Mouse (Mus musculus) Patski (cell line): ENCODE results near the gene Ppp2ca. TPM values are rescaled to one million over a fixed set of nuclear protein-coding genes. Genes with fewer than 3 reads are reported as not detected.

ENCODE experiments used
- ATAC-seq: fragments of 100-300 bp; one replicate; pipeline ENCODE4 v1.8.0; 2021
- CTCF ChIA-PET: fragments of 350-600 bp; sonication (Branson Sonifier 250); formaldehyde crosslinking; loops from one replicate; lab custom pipeline; 2022; ENCODE audit warnings: inconsistent platforms; lab: Charles Lee
- POLR2A ChIA-PET: fragments of 350-600 bp; sonication (Branson Sonifier 250); formaldehyde crosslinking; loops from one replicate; lab custom pipeline; 2022; ENCODE audit warnings: antibody characterized with exemption, inconsistent platforms; lab: Charles Lee
- DNase-seq: peaks from one replicate; pipeline ENCODE4 v3.0.0-alpha.2; 2011; ENCODE audit warnings: low read depth, low spot score
- H3K27me3 ChIP-seq: fragments of 371-371 bp; one replicate; pipeline ENCODE4 v1.5.1; 2021
- CTCF ChIP-seq: fragments of 100-300 bp; IDR thresholded peaks from one replicate; pipeline ENCODE4 v1.5.1; 2021
- in situ Hi-C: fragments of 300-500 bp; cut with MboI; formaldehyde crosslinking; loops from 3 replicates; pipeline ENCODE4 v1.11.1; 2018; ENCODE audit warnings: low pct_unique_long_range_greater_than_20kb, mixed read lengths
- polyA plus RNA-seq: library from polyadenylated mRNA; unstranded; gene quantifications from one replicate; pipeline ENCODE4 v1.2.3, GENCODE M21; 2021

Ppp2ca gene
- polyA plus RNA-seq, 1 experiment from 2014 or later: 78.7 TPM

DNA sequence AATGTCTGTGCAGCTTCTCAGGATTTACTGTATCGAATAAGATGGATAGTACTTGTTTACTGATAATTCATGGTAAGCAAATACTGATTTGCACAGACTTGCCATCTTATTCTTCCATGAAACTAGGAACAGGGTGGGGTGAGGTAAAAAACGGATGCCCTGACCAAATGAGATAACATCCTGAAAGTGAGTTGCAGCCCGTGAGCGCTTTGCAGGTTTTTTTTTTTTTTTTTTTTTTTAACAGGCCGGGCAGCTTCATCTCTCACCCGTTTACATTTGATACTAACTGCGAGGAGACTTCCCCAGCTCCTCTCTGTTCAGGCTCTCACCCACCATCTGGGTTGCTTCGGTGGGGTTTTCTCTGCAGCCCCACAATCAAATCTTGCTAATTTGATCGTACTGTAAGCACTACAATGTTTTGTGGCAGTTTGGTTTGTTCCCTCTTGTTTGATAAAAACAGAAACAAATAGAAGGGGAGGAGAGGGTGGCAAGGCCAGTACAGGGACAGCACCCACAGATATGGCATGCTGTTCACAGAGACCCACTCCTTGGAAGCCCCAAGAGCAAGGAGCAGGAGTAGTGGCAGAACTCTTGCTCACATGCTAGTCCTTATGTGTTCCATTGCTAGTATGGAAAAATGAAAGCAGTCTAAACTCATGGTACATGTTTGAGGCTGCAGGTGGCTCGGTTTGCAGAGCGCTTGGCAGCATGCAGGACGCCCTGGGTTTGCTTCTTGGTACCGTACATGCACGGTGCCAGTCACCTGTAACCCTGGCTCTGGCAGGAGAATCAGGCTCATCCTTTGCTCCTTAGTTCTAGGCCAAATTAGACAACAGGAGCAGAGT, 23.6 kb upstream of the Ppp2ca start:
- in situ Hi-C loops: no loop called here
- ChIA-PET POLR2A (interaction anchor here (1.4 kb wide), 1 partner anchor 10 kb away, joined by 4 read pairs; no protein-coding TSS in a partner anchor), CTCF (interaction anchor here (1.2 kb wide), 1 partner anchor 30 kb away, joined by 3 read pairs; no protein-coding TSS in a partner anchor)
- DNase-seq (no peak), ATAC-seq (no peak)
- H3K27me3 ChIP-seq: no peaks in the 10 kb centered on the region
- no peak for TF ChIP-seq CTCF

DNA sequence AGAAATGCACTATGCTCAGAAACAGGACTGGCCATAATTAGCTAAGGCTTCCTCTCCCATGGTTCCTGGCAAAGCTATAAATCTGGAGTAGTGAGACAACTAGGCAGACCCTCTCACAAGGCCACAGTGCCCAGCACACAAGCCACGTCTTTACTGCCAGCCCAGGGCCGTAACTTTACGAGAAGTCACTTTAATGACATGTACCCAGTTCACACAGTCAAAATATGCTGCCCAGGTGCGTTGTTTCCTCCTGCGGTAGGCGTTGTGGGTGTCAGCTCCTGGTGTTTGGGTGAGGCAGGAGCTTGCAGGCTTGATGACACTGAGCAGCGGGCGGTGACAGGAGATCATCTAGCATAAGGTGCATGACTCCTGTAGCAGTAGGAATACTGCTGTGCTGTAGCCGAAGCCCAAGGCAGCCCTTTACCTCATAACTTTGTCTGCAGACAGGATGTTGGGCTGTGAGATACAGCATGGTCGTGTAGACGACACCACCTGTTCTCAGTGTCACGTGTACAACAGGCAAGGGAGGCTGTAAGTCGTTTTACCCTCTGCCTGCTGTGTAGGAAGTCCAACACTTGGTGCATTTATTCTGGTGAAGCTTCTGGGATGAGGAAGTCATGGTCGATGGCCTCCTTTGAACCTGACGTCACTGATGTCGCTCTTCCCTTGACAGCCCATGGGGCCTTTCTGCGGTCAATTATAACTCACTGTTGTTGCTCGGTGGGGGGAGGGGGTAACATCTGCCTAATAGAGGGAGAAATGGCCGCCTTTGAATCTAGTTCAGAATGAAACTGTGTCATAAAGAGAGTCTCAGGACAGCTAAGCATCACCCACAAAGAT, 22.5 kb upstream of the Ppp2ca start:
- DNase-seq: no peak
- ChIA-PET POLR2A (interaction anchor here (1.4 kb wide), 1 partner anchor 11 kb away, joined by 4 read pairs; no protein-coding TSS in a partner anchor), CTCF (no interaction called here)
- in situ Hi-C loops: no loop called here
- no peaks in the 10 kb centered on the region for H3K27me3 ChIP-seq
- no peak for TF ChIP-seq CTCF
- ATAC-seq: no peak

GRCm38 (mm10) chr11:52076742-52077352, 21.6 kb upstream of the Ppp2ca start:
- DNase-seq (no peak), ATAC-seq (no peak)
- POLR2A ChIA-PET: no interaction called here
- in situ Hi-C loops: no loop called here
- TF ChIP-seq CTCF: peak; percentile 26
- CTCF ChIA-PET: interaction anchor here (1.3 kb wide), 1 partner anchor 11 kb away, joined by 4 read pairs; no protein-coding TSS in a partner anchor
- H3K27me3 ChIP-seq: no peaks in the 10 kb centered on the region

- peak; percentile 49 for DNase-seq
- in situ Hi-C loops: no loop called here
- ChIA-PET CTCF (interaction anchor here (1.2 to 1.3 kb wide), 2 partner anchors 10 to 15 kb away, joined by 3 to 4 read pairs; no protein-coding TSS in a partner anchor), POLR2A (no interaction called here)
- no peak for TF ChIP-seq CTCF
- H3K27me3 ChIP-seq: no peaks in the 10 kb centered on the region
- ATAC-seq: peak; percentile 44
These were observed 20.5 kb upstream of the Ppp2ca start for GRCm38 (mm10) chr11:52077939-52078338.

DNA sequence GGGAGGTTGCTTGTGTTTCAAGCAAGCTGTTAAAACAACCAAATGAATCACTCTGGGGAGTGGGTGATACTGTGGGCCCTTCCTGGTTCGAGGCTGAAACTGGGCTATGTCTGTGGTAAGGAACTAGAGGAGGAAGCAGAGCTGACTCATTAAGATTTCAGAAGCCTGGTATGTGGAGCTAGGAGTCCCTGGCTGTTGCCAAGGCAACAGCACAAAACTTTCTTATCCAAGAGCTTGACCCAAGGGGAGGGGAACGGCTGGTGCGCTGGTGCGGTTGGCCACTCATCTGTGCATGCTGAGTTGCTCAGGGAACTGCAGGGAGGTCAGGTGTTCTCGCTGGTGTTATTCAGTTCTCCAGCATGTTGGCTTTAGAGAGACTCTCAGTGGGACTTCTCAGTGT, 18.5 kb upstream of the Ppp2ca start:
- ChIA-PET POLR2A (interaction anchor here (0.5 kb wide), 1 partner anchor 90 kb away, joined by 3 read pairs; no protein-coding TSS in a partner anchor), CTCF (interaction anchor here (0.9 to 1.7 kb wide), 6 partner anchors 15 to 65 kb away, joined by 3 to 4 read pairs (median 3); no protein-coding TSS in a partner anchor)
- no peaks in the 10 kb centered on the region for H3K27me3 ChIP-seq
- no peak for TF ChIP-seq CTCF
- ATAC-seq (peak; percentile 92), DNase-seq (peak; percentile 71)
- in situ Hi-C loops: no loop called here

DNA sequence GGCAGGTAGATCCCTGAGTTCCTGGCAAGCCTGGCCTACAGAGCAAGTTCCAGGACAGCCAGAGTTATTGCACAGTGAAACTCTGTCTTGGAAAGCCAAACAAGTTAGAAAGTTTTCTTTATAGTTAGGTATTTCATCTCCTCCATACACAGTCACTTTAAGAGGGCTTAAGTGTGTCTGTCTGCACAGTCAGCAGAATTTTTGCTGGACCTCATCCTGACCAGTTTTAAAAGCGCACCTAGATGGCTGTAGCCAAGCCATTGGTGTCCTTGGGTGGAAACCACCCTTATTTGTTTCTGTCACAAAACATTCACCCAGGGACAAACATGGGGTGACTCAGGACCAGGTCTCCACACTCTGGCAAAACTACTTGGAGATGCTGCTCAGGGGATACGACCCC, 17.8 kb upstream of the Ppp2ca start:
- ChIA-PET CTCF (interaction anchor here (0.9 to 1.7 kb wide), 5 partner anchors 15 to 65 kb away, joined by 3 to 4 read pairs (median 3); no protein-coding TSS in a partner anchor), POLR2A (no interaction called here)
- in situ Hi-C loops: no loop called here
- no peak for TF ChIP-seq CTCF
- no peak for ATAC-seq
- DNase-seq: no peak
- no peaks in the 10 kb centered on the region for H3K27me3 ChIP-seq

GRCm38 (mm10) chr11:52085857-52086203, 12.7 kb upstream of the Ppp2ca start:
- CTCF ChIA-PET: no interaction called here
- in situ Hi-C loops: no loop called here
- no peak for ATAC-seq

GRCm38 (mm10) chr11:52086204-52086864, 12.1 kb upstream of the Ppp2ca start:
- in situ Hi-C loops: no loop called here
- DNase-seq: no peak
- no peaks in the 10 kb centered on the region for H3K27me3 ChIP-seq
- ChIA-PET POLR2A (no interaction called here), CTCF (interaction anchor here (0.7 to 1.3 kb wide), 2 partner anchors 10 to 31 kb away, joined by 3 to 4 read pairs; no protein-coding TSS in a partner anchor)
- no peak for TF ChIP-seq CTCF
- peak; percentile 26 for ATAC-seq

More at GRCm38 (mm10) chr11:52085857-52086203, 12.7 kb upstream of the Ppp2ca start:
- no peak for TF ChIP-seq CTCF
- POLR2A ChIA-PET: no interaction called here
- H3K27me3 ChIP-seq: no peaks in the 10 kb centered on the region
- no peak for DNase-seq

- no peaks in the 10 kb centered on the region for H3K27me3 ChIP-seq
- in situ Hi-C loops: no loop called here
- ChIA-PET CTCF (no interaction called here), POLR2A (no interaction called here)
- ATAC-seq (no peak), DNase-seq (no peak)
- TF ChIP-seq CTCF: no peak
These were observed 9.2 kb upstream of the Ppp2ca start for GRCm38 (mm10) chr11:52089291-52089690.

DNA sequence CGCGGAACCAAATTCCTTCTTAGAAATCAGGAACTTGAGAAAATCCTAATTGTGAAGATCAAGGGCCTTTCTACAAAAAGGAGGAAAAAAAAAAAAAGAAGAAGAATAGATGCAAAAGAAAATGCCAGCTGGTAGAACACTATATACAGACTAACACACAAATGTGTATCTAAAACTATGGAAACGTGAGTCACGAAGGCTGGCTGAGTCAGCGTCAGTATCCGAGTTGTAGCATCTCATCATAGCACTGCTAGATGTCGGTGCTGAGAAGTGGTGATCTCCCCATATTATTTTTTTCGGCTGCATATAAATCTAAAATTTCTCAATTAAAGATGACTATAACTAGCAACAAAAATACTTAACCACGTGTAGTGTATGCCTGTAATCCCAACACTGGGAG, 7.2 kb upstream of the Ppp2ca start:
- ATAC-seq (no peak), DNase-seq (no peak)
- CTCF ChIA-PET: no interaction called here
- no peak for TF ChIP-seq CTCF
- no peaks in the 10 kb centered on the region for H3K27me3 ChIP-seq
- in situ Hi-C loops: no loop called here
- POLR2A ChIA-PET: no interaction called here
